Mouse (Mus musculus) layer of hippocampus, postnatal 25 days (tissue): ENCODE measurements at regions not wholly inside any gene's neighbourhood (a gene's known extent, or its start where the extent isn't known, plus 50 kb on each side); places are given as distances from the start of the nearest gene placed in this dataset.
A peak's percentile ranks its signal among the peaks of the same experiment; 100 is the strongest.

Source experiments
- DNase-seq, 2 experiments: peaks; one replicate each; pipeline ENCODE4 v3.0.0; 2022; ENCODE audit warnings: mixed read lengths in 2 of 2, low spot score in 1 of 2; ENCODE audit errors: extremely low spot score in 1 of 2
- microRNA-seq, 2 experiments: library from miRNA; unstranded; fragments of <30 nt; microRNA quantifications; one replicate each; pipeline ENCODE4 v1.2.0; 2021

GRCm38 (mm10) chr8:36030237-36030636 lies 264.6 kb downstream of the Gm19410 start:
- no peak for DNase-seq

GRCm38 (mm10) chr8:36031966-36032719 lies 266.6 kb downstream of the Gm19410 start:
- peak in 1 of 2 experiments; percentile 52 for DNase-seq

GRCm38 (mm10) chr8:36035339-36035738 lies 269.7 kb downstream of the Gm19410 start:
- no peak for DNase-seq

GRCm38 (mm10) chr8:36036271-36036670 lies 270.7 kb downstream of the Gm19410 start:
- DNase-seq, result no peak

- no peak for DNase-seq
Measured at GRCm38 (mm10) chr8:36041222-36041864, 275.8 kb downstream of the Gm19410 start.

- no peak for DNase-seq
Measured at GRCm38 (mm10) chr8:36042594-36042993, 277.0 kb downstream of the Gm19410 start.

Small RNAs in the stretch of these regions (microRNA-seq; reads per million reads assigned to microRNA genes)
- gene Gm22030, result 0 reads per million in 2 experiments
